Mouse (Mus musculus) thymus, adult 2 months (tissue): ENCODE measurements around the gene C2cd3.

ENCODE experiments used
- CTCF ChIP-seq: fragments of 200-500 bp; IDR thresholded peaks from 2 replicates; pipeline ENCODE4 v1.5.1; 2012; ENCODE audit warnings: mild to moderate bottlenecking, control low read depth, low read length, moderate library complexity, borderline replicate concordance; ENCODE audit not compliant: control insufficient read depth, poor library complexity, insufficient read depth; ENCODE audit errors: extremely low read depth
- POLR2A ChIP-seq: fragments of 200-500 bp; IDR thresholded peaks from 2 replicates; pipeline ENCODE4 v1.6.1; 2012; ENCODE audit warnings: mild to moderate bottlenecking, low read length, control low read depth, moderate library complexity; ENCODE audit not compliant: control insufficient read depth, poor library complexity, insufficient read depth; ENCODE audit errors: extremely low read depth

DNA sequence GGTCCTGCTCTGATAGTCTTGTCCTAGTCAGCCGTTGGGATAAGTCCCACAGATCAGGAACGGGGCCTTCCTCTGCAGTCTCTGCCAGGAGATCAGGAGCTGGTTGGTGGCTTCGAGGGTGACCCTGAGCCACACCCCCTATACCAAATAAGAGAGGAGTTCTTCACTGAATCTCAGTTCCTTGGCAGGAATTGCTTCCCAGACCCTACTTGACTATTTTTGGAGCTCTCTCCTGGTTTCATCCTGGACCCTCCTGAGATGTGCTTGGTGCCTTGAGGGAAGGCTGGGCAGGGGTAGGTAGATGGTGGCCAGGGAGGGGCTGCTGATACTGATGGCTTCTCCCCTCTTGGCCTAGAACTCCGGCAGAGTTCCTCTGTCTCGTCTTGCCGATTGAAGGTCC lies 124.3 kb downstream of the C2cd3 start:
- no peak for TF ChIP-seq CTCF
- no peak for TF ChIP-seq POLR2A
